Mouse (Mus musculus) kidney, postnatal 10 days (tissue): ENCODE data around the gene Dcaf8.

Source experiments
- DNase-seq: peaks from one replicate; pipeline ENCODE4 v3.0.0; 2021; ENCODE audit warnings: mixed read lengths

Gene Dcaf8

GRCm38 (mm10) chr1:172148955-172149815, 1.3 kb downstream of the Dcaf8 start:
- no peak for DNase-seq

GRCm38 (mm10) chr1:172154536-172154935, 6.7 kb downstream of the Dcaf8 start:
- DNase-seq: no peak

- DNase-seq: no peak
These were observed 7.6 kb downstream of the Dcaf8 start for GRCm38 (mm10) chr1:172155518-172155917.

GRCm38 (mm10) chr1:172159970-172160369, 12.1 kb downstream of the Dcaf8 start:
- DNase-seq: no peak

- DNase-seq: no peak
These were observed 12.6 kb downstream of the Dcaf8 start for GRCm38 (mm10) chr1:172160508-172160907.

- DNase-seq: no peak
These were observed 14.1 kb downstream of the Dcaf8 start for GRCm38 (mm10) chr1:172162009-172162408.

- DNase-seq: peak; percentile 44
These were observed 15.1 kb downstream of the Dcaf8 start for GRCm38 (mm10) chr1:172162959-172163358.

- no peak for DNase-seq
These were observed 20.0 kb downstream of the Dcaf8 start for GRCm38 (mm10) chr1:172167911-172168310.

- DNase-seq: no peak
These were observed 21.9 kb downstream of the Dcaf8 start for GRCm38 (mm10) chr1:172169809-172170208.

GRCm38 (mm10) chr1:172172381-172172780, 24.5 kb downstream of the Dcaf8 start:
- no peak for DNase-seq

- no peak for DNase-seq
These were observed 25.3 kb downstream of the Dcaf8 start for GRCm38 (mm10) chr1:172173181-172173580.

GRCm38 (mm10) chr1:172177791-172178190, 29.9 kb downstream of the Dcaf8 start:
- no peak for DNase-seq

- DNase-seq: peak; percentile 55
These were observed 31.2 kb downstream of the Dcaf8 start for GRCm38 (mm10) chr1:172179102-172179501.

- no peak for DNase-seq
These were observed 33.0 kb downstream of the Dcaf8 start for GRCm38 (mm10) chr1:172180881-172181280.

GRCm38 (mm10) chr1:172181777-172182176, 33.9 kb downstream of the Dcaf8 start:
- no peak for DNase-seq

- DNase-seq: no peak
These were observed 35.2 kb downstream of the Dcaf8 start for GRCm38 (mm10) chr1:172183056-172183455.

- no peak for DNase-seq
These were observed 36.0 kb downstream of the Dcaf8 start for GRCm38 (mm10) chr1:172183915-172184314.

GRCm38 (mm10) chr1:172186401-172187289, 38.8 kb downstream of the Dcaf8 start:
- DNase-seq: no peak

GRCm38 (mm10) chr1:172188891-172189290, 41.0 kb downstream of the Dcaf8 start:
- DNase-seq: peak; percentile 49

- DNase-seq: no peak
These were observed 43.7 kb downstream of the Dcaf8 start for GRCm38 (mm10) chr1:172191578-172191977.

- DNase-seq: no peak
These were observed 44.3 kb downstream of the Dcaf8 start for GRCm38 (mm10) chr1:172192217-172192616.

GRCm38 (mm10) chr1:172194435-172194834, 46.6 kb downstream of the Dcaf8 start:
- DNase-seq: no peak

GRCm38 (mm10) chr1:172197146-172197545, 49.3 kb downstream of the Dcaf8 start:
- no peak for DNase-seq

GRCm38 (mm10) chr1:172197851-172198250, 50.0 kb downstream of the Dcaf8 start:
- DNase-seq: no peak
